Comparison of ENCODE assay signal across 9 mouse cellular contexts in the genomic region with DNA sequence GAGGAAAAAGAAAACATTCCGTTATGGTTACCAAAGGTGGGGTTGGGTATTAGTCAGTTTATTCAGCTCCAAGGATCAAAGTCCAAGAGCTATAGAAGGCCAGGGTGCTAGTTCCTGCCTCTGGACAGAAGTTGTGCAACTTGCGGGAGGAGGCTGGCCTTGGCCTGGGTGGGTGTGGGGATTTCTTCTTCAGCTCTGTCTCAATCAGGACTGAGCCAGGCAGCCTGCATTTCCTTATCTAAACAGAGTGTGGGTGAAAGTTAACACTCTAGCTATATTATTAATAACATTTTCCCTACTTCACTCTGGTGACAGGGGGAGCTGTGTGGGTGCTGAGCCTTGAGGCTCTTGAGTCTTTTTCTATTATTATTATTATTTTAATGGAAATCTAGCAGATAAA. TPM values are rescaled to one million over a fixed set of nuclear protein-coding genes. Genes with fewer than 3 reads are reported as not detected.
A peak's percentile ranks its signal among the peaks of the same experiment; 100 is the strongest.
DNase-seq lines count a peak whose midpoint lies in the region; ATAC-seq and TF ChIP-seq lines count a peak whose summit lies in the region.
"Had no signal": no experiment of that assay in that cellular context is flagged by ENCODE, and none has a peak within 500 bp of the region (broad histone marks: within the 10 kb centered on the region; RNA-seq: fewer than 3 reads in every experiment).

No protein-coding gene starts in this region.

- TF ChIP-seq CTCF in lung, postnatal 0 days (IDR thresholded peaks at IDR 0.05) = no peak
- TF ChIP-seq CTCF in layer of hippocampus, adult 2 months (conservative IDR thresholded peaks at IDR 0.05) = no peak
- no peak for TF ChIP-seq CTCF in left cerebral cortex, adult 2 months (IDR thresholded peaks at IDR 0.05)

- H3K27me3 ChIP-seq in intestine, embryonic 15.5 days (replicated peaks) = no peaks in the 10 kb centered on the region
- H3K27me3 ChIP-seq in lung, postnatal 0 days (replicated peaks; ENCODE audit: insufficient read depth, low read length) = no peaks in the 10 kb centered on the region
- H3K27me3 ChIP-seq: forebrain, embryonic 13.5 days had no signal

- intact Hi-C loops in left cerebral cortex, adult 2 months (cut with DNase I) = no loop called here

- ATAC-seq in intestine, embryonic 15.5 days = peak; percentile 98
- peak; percentile 95 for ATAC-seq in lung, postnatal 0 days
- ATAC-seq: forebrain, embryonic 13.5 days had no signal

- no peaks in the 10 kb centered on the region for H3K36me3 ChIP-seq in intestine, embryonic 15.5 days
- no peaks in the 10 kb centered on the region for H3K36me3 ChIP-seq in lung, postnatal 0 days (ENCODE audit: insufficient read depth, low read length)

- H3K27ac ChIP-seq in intestine, embryonic 15.5 days = 0 out of 2 replicates have a peak overlapping the region, but pooled peaks have one; percentile 28
- H3K27ac ChIP-seq in lung, postnatal 0 days (ENCODE audit: low read length) = peak overlapping the region; percentile 43
- no peak overlapping the region for H3K27ac ChIP-seq in layer of hippocampus, adult 2 months
- no peak overlapping the region for H3K27ac ChIP-seq in left cerebral cortex, adult 2 months
- H3K27ac ChIP-seq: forebrain, embryonic 13.5 days had no signal

- peak; percentile 53; the same call in 1 of the 2 replicates for TF ChIP-seq EP300 in lung, postnatal 0 days (IDR thresholded peaks at IDR 0.05)

- no peak overlapping the region for H3K4me2 ChIP-seq in intestine, embryonic 15.5 days (replicated peaks)
- H3K4me2 ChIP-seq in lung, postnatal 0 days (replicated peaks; ENCODE audit: low read depth, low read length) = no peak overlapping the region
- H3K4me2 ChIP-seq: forebrain, embryonic 13.5 days had no signal

- H3K9me3 ChIP-seq in intestine, embryonic 15.5 days = no peaks in the 10 kb centered on the region
- no peaks in the 10 kb centered on the region for H3K9me3 ChIP-seq in lung, postnatal 0 days (ENCODE audit: low read length)
- H3K9me3 ChIP-seq: forebrain, embryonic 13.5 days had no signal

- DNase-seq in 3T3-L1 (ENCODE audit: low read depth, low spot score) (peak; percentile 78), NIH3T3 (ENCODE audit: low read depth) (peak; percentile 80)
- DNase-seq in lung, postnatal 0 days (ENCODE audit: low spot score) = peak; percentile 94
- no peak for DNase-seq in gastrocnemius, postnatal 10 days
- DNase-seq in layer of hippocampus, adult 2 months (ENCODE audit: low spot score in 2 of 2) = no peak
- DNase-seq in left cerebral cortex, adult 2 months (ENCODE audit: extremely low spot score in 1 of 2, low spot score in 2 of 2) = no peak
- DNase-seq: retina, postnatal 1 day had no signal

- no peak overlapping the region for H3K4me3 ChIP-seq in intestine, embryonic 15.5 days (replicated peaks)
- no peak overlapping the region for H3K4me3 ChIP-seq in lung, postnatal 0 days (ENCODE audit: low read depth, low read length)
- no peak overlapping the region for H3K4me3 ChIP-seq in layer of hippocampus, adult 2 months
- H3K4me3 ChIP-seq in left cerebral cortex, adult 2 months = no peak overlapping the region
- H3K4me3 ChIP-seq: forebrain, embryonic 13.5 days had no signal

- H3K4me1 ChIP-seq in intestine, embryonic 15.5 days (replicated peaks) = 0 out of 2 replicates have a peak, but pooled peaks cover 3% of the 10 kb centered on the region
- no peaks in the 10 kb centered on the region for H3K4me1 ChIP-seq in lung, postnatal 0 days (ENCODE audit: insufficient read depth, low read depth, low read length)
- H3K4me1 ChIP-seq: forebrain, embryonic 13.5 days had no signal

- 20% methylated on average over 2 of the region's 2 CpGs for WGBS in intestine, embryonic 15.5 days
- 10% methylated on average over 2 of the region's 2 CpGs for WGBS in lung, postnatal 0 days

- no peak overlapping the region for H3K9ac ChIP-seq in intestine, embryonic 15.5 days
- no peak overlapping the region for H3K9ac ChIP-seq in lung, postnatal 0 days (replicated peaks; ENCODE audit: low read depth)
- H3K9ac ChIP-seq: forebrain, embryonic 13.5 days had no signal

RNA-seq across cellular contexts. Expression of a gene that starts 12.6 kb away (rescaled TPM):
- 1,436 and 1,568 TPM in 2 replicates for polyA plus RNA-seq in intestine, embryonic 15.5 days (2015; fragmentation: Nextera tagmentation; extraction: Ambion mirVana)
- 1,065 and 1,091 TPM in 2 replicates for polyA plus RNA-seq in lung, postnatal 0 days (2015; fragmentation: Nextera tagmentation; extraction: Ambion mirVana)
- total RNA-seq in gastrocnemius, postnatal 10 days (2021) = 100 to 1,000 TPM; 241 to 242 TPM
- 100 to 1,000 TPM; 143 to 151 TPM for total RNA-seq in layer of hippocampus, adult 2 months (2021)
- total RNA-seq in left cerebral cortex, adult 2 months (2021) = 100 to 1,000 TPM; 136 to 139 TPM

RNA-seq across cellular contexts. Expression of a gene that starts 21.3 kb away (rescaled TPM):
- 772 and 821 TPM in 2 replicates for polyA plus RNA-seq in intestine, embryonic 15.5 days (2015; fragmentation: Nextera tagmentation; extraction: Ambion mirVana)
- 699 and 734 TPM in 2 replicates for polyA plus RNA-seq in lung, postnatal 0 days (2015; fragmentation: Nextera tagmentation; extraction: Ambion mirVana)
- 100 to 1,000 TPM; 300 to 334 TPM for total RNA-seq in gastrocnemius, postnatal 10 days (2021)
- 100 to 1,000 TPM; 376 to 387 TPM for total RNA-seq in layer of hippocampus, adult 2 months (2021)
- total RNA-seq in left cerebral cortex, adult 2 months (2021) = 100 to 1,000 TPM; 376 to 408 TPM

RNA-seq across cellular contexts. Expression of a gene that starts 35.4 kb away (rescaled TPM):
- polyA plus RNA-seq in intestine, embryonic 15.5 days (2015; fragmentation: Nextera tagmentation; extraction: Ambion mirVana) = 23.0 and 24.6 TPM in 2 replicates
- 6.9 and 7.1 TPM in 2 replicates for polyA plus RNA-seq in lung, postnatal 0 days (2015; fragmentation: Nextera tagmentation; extraction: Ambion mirVana)
- total RNA-seq in gastrocnemius, postnatal 10 days (2021) = 10 to 100 TPM; 23.0 to 25.6 TPM
- total RNA-seq in layer of hippocampus, adult 2 months (2021) = 10 to 100 TPM; 16.4 to 20.8 TPM
- 10 to 100 TPM; 15.2 to 15.4 TPM for total RNA-seq in left cerebral cortex, adult 2 months (2021)

RNA-seq across cellular contexts. Expression of a gene that starts 35.5 kb away (rescaled TPM):
- polyA plus RNA-seq in intestine, embryonic 15.5 days (2015; fragmentation: Nextera tagmentation; extraction: Ambion mirVana) = 25.2 and 26.4 TPM in 2 replicates
- polyA plus RNA-seq in lung, postnatal 0 days (2015; fragmentation: Nextera tagmentation; extraction: Ambion mirVana) = 17.3 and 21.9 TPM in 2 replicates
- 1 to 10 TPM; 5.0 to 7.5 TPM for total RNA-seq in gastrocnemius, postnatal 10 days (2021)
- total RNA-seq in layer of hippocampus, adult 2 months (2021) = 1 to 10 TPM; 3.9 to 6.0 TPM
- total RNA-seq in left cerebral cortex, adult 2 months (2021) = 1 to 10 TPM; 4.2 to 7.6 TPM

RNA-seq across cellular contexts. Expression of a gene that starts 45.0 kb away (rescaled TPM):
- 110 and 118 TPM in 2 replicates for polyA plus RNA-seq in intestine, embryonic 15.5 days (2015; fragmentation: Nextera tagmentation; extraction: Ambion mirVana)
- polyA plus RNA-seq in lung, postnatal 0 days (2015; fragmentation: Nextera tagmentation; extraction: Ambion mirVana) = 22.5 and 24.5 TPM in 2 replicates
- total RNA-seq in gastrocnemius, postnatal 10 days (2021) = 10 to 100 TPM; 22.2 to 28.5 TPM
- total RNA-seq in layer of hippocampus, adult 2 months (2021) = 10 to 100 TPM; 28.0 to 32.5 TPM
- 10 to 100 TPM; 32.6 to 34.9 TPM for total RNA-seq in left cerebral cortex, adult 2 months (2021)

Comparison
In these comparisons a context has a peak if more than half of its experiments do, and no peak if none do; other contexts are left out.
1. DNase-seq: peak in 3T3-L1 (single experiment), NIH3T3 (single experiment) and lung, postnatal 0 days (single experiment); none in gastrocnemius, postnatal 10 days (single experiment), layer of hippocampus, adult 2 months (0 of 2) and left cerebral cortex, adult 2 months (0 of 2).
2. H3K27ac ChIP-seq: peak in intestine, embryonic 15.5 days (single experiment) and lung, postnatal 0 days (single experiment); none in layer of hippocampus, adult 2 months (single experiment) and left cerebral cortex, adult 2 months (single experiment).